Mouse (Mus musculus) small intestine, adult 2 months (tissue): Measurements from ENCODE around the gene Paqr9.

Experiments
- CTCF ChIP-seq: fragments of 200-500 bp; IDR thresholded peaks from 2 replicates; pipeline ENCODE4 v1.5.1; 2012; ENCODE audit warnings: low read depth, mild to moderate bottlenecking, control low read depth, inconsistent platforms, low read length, moderate library complexity, mixed read lengths; ENCODE audit not compliant: insufficient replicate concordance, insufficient read length; ENCODE audit errors: extremely low read depth
- POLR2A ChIP-seq: fragments of 200-500 bp; IDR thresholded peaks from 2 replicates; pipeline ENCODE4 v1.6.1; 2012; ENCODE audit warnings: low read depth, mild to moderate bottlenecking, control low read depth, inconsistent platforms, low read length, moderate library complexity

DNA sequence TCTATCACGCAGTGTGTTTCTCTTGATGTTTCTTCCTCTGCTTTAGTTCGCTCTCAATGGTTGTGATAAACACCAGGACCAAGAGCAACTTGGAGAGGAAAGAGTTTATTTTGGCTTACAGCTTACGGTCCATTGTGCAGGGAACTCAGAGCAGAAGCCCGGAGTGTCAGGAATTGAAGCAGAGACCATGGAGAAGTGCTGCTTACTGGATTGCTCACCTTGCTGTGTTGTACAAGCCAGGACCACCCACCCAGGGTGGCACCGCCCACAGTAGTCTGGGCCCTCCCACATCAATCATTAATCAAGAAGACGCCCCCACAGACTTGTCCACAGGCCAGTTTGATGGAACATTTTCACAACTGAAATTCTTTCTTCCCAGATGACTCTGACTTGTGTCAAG lies 18.0 kb downstream of the Paqr9 start:
- TF ChIP-seq CTCF (no peak), POLR2A (no peak)
